Mouse (Mus musculus) left cerebral cortex, postnatal 10 days (tissue): ENCODE data around the gene Ache. TPM values are rescaled to one million over a fixed set of nuclear protein-coding genes. Genes with fewer than 3 reads are reported as not detected.

ENCODE experiments used
- DNase-seq, 2 experiments: peaks; one replicate each; pipeline ENCODE4 v3.0.0; 2021 to 2022; ENCODE audit warnings: low spot score in 2 of 2, mixed read lengths in 1 of 2; ENCODE audit errors: extremely low spot score in 1 of 2
- intact Hi-C: fragments of 180-260 bp; cut with DNase I; formaldehyde crosslinking; loops from one replicate; pipeline ENCODE4 v1.15.1; 2025
- total RNA-seq, 2 experiments: library from RNA; stranded (reverse); gene quantifications; 2 replicates each; pipeline ENCODE4 v1.2.3; 2021

Ache gene
- total RNA-seq, 2 experiments from 2014 or later, result 99.1 to 105 TPM

- intact Hi-C loops, result no loop called here
- DNase-seq, result no peak
Measured at GRCm38 (mm10) chr5:137317361-137317760, 30.0 kb downstream of the Ache start.

- intact Hi-C loops, result no loop called here
- DNase-seq, result no peak
Measured at GRCm38 (mm10) chr5:137318570-137318969, 31.3 kb downstream of the Ache start.

- intact Hi-C loops, result no loop called here
- no peak for DNase-seq
Measured at GRCm38 (mm10) chr5:137320996-137321395, 33.7 kb downstream of the Ache start.

GRCm38 (mm10) chr5:137330910-137331309 is 43.6 kb downstream of the Ache start:
- DNase-seq, result no peak
- intact Hi-C loops, result loop anchor here (5.0 kb wide), 1 partner anchor 181 kb away; no protein-coding TSS in a partner anchor

- no peak for DNase-seq
- intact Hi-C loops, result loop anchor here (5.0 kb wide), 1 partner anchor 179 kb away; no protein-coding TSS in a partner anchor
Measured at GRCm38 (mm10) chr5:137332857-137333511, 45.7 kb downstream of the Ache start.

- peak; percentile 90 to 96 for DNase-seq
- intact Hi-C loops, result loop anchor here (5.0 kb wide), 1 partner anchor 179 kb away; no protein-coding TSS in a partner anchor
Measured at GRCm38 (mm10) chr5:137333512-137334174, 46.3 kb downstream of the Ache start, which contains the start of gene Slc12a9. Gene Slc12a9 (minus strand): TSS chr5:137333597.

- intact Hi-C loops, result loop anchor here (5.0 kb wide), 1 partner anchor 178 kb away; no protein-coding TSS in a partner anchor
- DNase-seq, result no peak
Measured at GRCm38 (mm10) chr5:137334317-137334716, 47.0 kb downstream of the Ache start.

GRCm38 (mm10) chr5:137335066-137335465 is 47.7 kb downstream of the Ache start:
- DNase-seq, result no peak
- intact Hi-C loops, result no loop called here

- DNase-seq, result no peak
- intact Hi-C loops, result no loop called here
Measured at GRCm38 (mm10) chr5:137337190-137337589, 49.9 kb downstream of the Ache start.

- intact Hi-C loops, result no loop called here
- peak; percentile 86 to 96 for DNase-seq
Measured at GRCm38 (mm10) chr5:137338256-137338655, 50.9 kb downstream of the Ache start.

GRCm38 (mm10) chr5:137338663-137339289 is 51.5 kb downstream of the Ache start:
- peak in 1 of 2 experiments; percentile 49 for DNase-seq
- intact Hi-C loops, result no loop called here

- DNase-seq, result peak in 1 of 2 experiments; percentile 67
- intact Hi-C loops, result no loop called here
Measured at GRCm38 (mm10) chr5:137339290-137339979, 52.1 kb downstream of the Ache start.

- intact Hi-C loops, result no loop called here
- DNase-seq, result no peak
Measured at GRCm38 (mm10) chr5:137340222-137340621, 52.9 kb downstream of the Ache start.

GRCm38 (mm10) chr5:137342407-137343012 is 55.2 kb downstream of the Ache start:
- no peak for DNase-seq
- intact Hi-C loops, result no loop called here

- no peak for DNase-seq
- intact Hi-C loops, result no loop called here
Measured at GRCm38 (mm10) chr5:137343412-137343811, 56.1 kb downstream of the Ache start.

GRCm38 (mm10) chr5:137343869-137344268 is 56.5 kb downstream of the Ache start:
- intact Hi-C loops, result no loop called here
- DNase-seq, result no peak
